Mouse (Mus musculus): ENCODE data around the gene Crybg2. TPM values are rescaled to one million over a fixed set of nuclear protein-coding genes. Genes with fewer than 3 reads are reported as not detected.

Gene Crybg2
- polyA plus RNA-seq, 1 experiment from 2014 or later, result 2.8 TPM

DNA sequence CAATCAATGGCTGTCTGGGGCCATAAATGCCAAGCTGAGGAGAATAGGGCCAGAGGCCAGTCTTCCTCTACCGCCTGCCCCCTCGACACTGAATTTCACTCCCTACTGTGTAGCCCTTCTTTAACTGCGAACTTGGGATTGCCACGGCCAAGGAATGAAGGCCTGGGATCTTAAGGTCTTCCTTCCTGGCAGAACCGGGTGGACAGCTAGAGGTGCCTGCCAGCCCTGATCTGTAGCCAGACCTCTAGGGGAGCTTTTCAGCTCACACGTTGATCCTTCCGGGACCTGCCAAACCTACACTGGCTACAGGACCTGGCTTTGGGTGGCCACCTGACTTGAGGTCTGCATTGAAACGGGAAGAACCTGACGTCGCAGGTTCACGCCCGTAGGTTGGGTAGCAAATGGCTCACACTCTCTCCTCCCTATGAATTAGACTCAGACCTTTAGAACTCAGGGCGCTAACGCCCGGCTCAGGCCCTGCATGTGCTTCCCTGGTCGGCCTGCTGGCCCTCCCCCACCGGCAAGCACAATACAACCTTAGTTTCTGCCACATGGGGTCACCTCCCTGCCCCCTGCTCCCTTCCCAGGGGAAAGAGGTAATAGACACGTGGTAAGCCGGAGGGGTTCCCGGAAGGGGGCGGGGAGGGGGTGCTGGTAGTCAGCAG, 43.3 kb upstream of the Crybg2 start:
- Histone ChIP-seq H3K4me3 (ENCODE audit: low read depth, low read length) (no peak overlapping the region), H3K4me1 (ENCODE audit: insufficient read depth, low read depth, low read length) (no peaks in the 10 kb centered on the region), H3K36me3 (ENCODE audit: insufficient read depth, low read length) (no peaks in the 10 kb centered on the region), H3K4me2 (replicated peaks; ENCODE audit: low read depth, low read length) (no peak overlapping the region), H3K27ac (ENCODE audit: low read length) (no peak overlapping the region), H3K9me3 (ENCODE audit: low read length) (no peaks in the 10 kb centered on the region), H3K9ac (replicated peaks; ENCODE audit: low read depth) (no peak overlapping the region), H3K27me3 (replicated peaks; ENCODE audit: insufficient read depth, low read length) (peaks cover 28% of the 10 kb centered on the region)
- TF ChIP-seq CTCF (IDR thresholded peaks at IDR 0.05) (no peak), EP300 (IDR thresholded peaks at IDR 0.05) (no peak)
- no peak for ATAC-seq
- DNase-seq (ENCODE audit: low spot score), result no peak
- WGBS, result 3% methylated on average over 21 of the region's 21 CpGs

DNA sequence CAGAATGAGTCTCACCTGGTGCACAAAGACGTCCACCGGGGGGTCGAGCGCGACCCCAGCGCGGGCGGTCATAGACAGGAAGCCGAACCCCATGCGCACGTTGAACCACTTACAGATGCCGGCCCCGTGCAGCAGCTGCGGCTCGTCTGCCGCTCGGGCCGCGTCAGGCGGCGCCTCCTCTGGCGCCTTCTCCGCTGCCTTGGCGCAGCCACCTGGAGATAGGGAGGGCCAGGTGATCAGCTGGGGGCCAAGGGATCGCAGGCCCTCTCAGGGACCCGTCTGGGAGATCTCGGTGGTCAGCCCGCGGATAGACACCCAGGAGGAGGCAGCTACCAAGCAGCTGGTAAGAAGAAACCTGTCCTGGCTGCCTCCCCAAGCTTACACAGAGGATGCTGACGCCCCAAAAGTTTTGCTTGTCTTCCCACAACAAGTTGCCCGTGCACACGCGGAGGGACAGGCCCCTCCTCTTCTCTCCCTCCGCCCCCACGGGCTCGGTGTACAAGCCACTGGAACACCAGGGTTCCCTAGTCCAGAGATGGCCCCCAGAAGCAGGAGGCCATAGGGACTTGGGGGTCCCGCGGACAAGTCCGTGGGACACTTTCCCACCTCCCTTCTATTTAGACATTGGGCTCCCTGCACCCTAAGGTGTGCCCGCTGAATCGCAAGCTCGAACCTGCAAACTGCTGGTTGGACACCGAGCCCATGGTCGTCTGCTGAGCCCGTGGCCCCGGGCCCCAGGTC, 42.4 kb upstream of the Crybg2 start:
- DNase-seq (ENCODE audit: low spot score) (no peak), ATAC-seq (no peak)
- Histone ChIP-seq H3K36me3 (ENCODE audit: insufficient read depth, low read length) (no peaks in the 10 kb centered on the region), H3K4me3 (ENCODE audit: low read depth, low read length) (no peak overlapping the region), H3K9ac (replicated peaks; ENCODE audit: low read depth) (no peak overlapping the region), H3K27me3 (replicated peaks; ENCODE audit: insufficient read depth, low read length) (peaks cover 28% of the 10 kb centered on the region), H3K9me3 (ENCODE audit: low read length) (no peaks in the 10 kb centered on the region), H3K4me1 (ENCODE audit: insufficient read depth, low read depth, low read length) (no peaks in the 10 kb centered on the region), H3K4me2 (replicated peaks; ENCODE audit: low read depth, low read length) (no peak overlapping the region), H3K27ac (ENCODE audit: low read length) (no peak overlapping the region)
- WGBS, result 2% methylated on average over 46 of the region's 46 CpGs
- TF ChIP-seq EP300 (IDR thresholded peaks at IDR 0.05) (no peak), CTCF (IDR thresholded peaks at IDR 0.05) (no peak)

DNA sequence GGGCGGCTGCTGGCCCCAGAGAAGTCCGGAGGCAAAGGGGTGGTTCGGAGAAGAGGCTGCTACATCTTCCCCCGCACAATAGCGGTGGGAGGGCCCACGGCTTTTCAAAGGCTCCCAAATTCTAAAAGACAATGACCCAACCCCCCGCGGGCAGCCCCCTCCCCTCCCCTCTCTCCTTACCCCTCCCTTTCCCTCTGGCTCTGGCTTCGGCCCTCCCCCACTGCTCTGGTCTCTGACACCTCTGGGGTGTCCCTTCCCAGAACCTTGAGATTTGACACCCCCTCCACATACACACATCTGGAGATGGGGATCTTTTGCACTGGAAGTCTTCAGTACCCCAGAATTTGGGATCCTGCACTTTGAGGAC, 41.9 kb upstream of the Crybg2 start, which contains the start of gene Lin28a:
TSS of gene Lin28a (minus strand) at position 63 of the 367 bp plus-strand sequence.
- Histone ChIP-seq H3K4me1 (ENCODE audit: insufficient read depth, low read depth, low read length) (no peaks in the 10 kb centered on the region), H3K9me3 (ENCODE audit: low read length) (no peaks in the 10 kb centered on the region), H3K36me3 (ENCODE audit: insufficient read depth, low read length) (no peaks in the 10 kb centered on the region), H3K9ac (replicated peaks; ENCODE audit: low read depth) (no peak within 1 kb of the TSS), H3K4me3 (ENCODE audit: low read depth, low read length) (no peak within 1 kb of the TSS), H3K4me2 (replicated peaks; ENCODE audit: low read depth, low read length) (no peak within 1 kb of the TSS), H3K27me3 (replicated peaks; ENCODE audit: insufficient read depth, low read length) (peaks cover 28% of the 10 kb centered on the region), H3K27ac (ENCODE audit: low read length) (no peak within 1 kb of the TSS)
- DNase-seq (ENCODE audit: low spot score), result no peak
- no peak for ATAC-seq
- WGBS, result 3% methylated on average over 8 of the region's 9 CpGs
- no peak for TF ChIP-seq CTCF (IDR thresholded peaks at IDR 0.05)
- TF ChIP-seq EP300 (IDR thresholded peaks at IDR 0.05), result no peak

DNA sequence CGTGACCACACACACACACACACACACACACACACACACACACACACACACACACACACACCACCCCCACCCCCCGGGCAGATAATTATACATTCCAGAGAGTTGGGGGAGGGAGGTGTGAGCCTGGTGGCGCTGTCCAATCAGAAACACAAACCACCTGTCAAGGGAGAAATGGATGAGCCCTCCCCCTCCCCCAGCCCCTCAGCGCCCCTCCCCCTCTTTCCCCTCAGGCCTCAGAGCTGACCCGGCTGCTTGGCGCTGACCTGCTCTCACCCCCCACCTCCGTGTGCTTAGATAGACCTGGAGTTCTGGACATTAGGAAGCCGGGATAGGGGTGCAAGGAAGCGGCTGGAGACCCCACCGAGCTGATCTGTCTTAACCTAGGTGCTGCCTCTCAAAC, 41.4 kb upstream of the Crybg2 start:
- TF ChIP-seq CTCF (IDR thresholded peaks at IDR 0.05) (no peak), EP300 (IDR thresholded peaks at IDR 0.05) (no peak)
- H3K27me3 ChIP-seq (replicated peaks; ENCODE audit: insufficient read depth, low read length), result peaks cover 28% of the 10 kb centered on the region
- H3K4me3 ChIP-seq (ENCODE audit: low read depth, low read length), result no peak overlapping the region
- no peaks in the 10 kb centered on the region for H3K4me1 ChIP-seq (ENCODE audit: insufficient read depth, low read depth, low read length)
- H3K27ac ChIP-seq (ENCODE audit: low read length), result no peak overlapping the region
- ATAC-seq (no peak), DNase-seq (ENCODE audit: low spot score) (no peak)
- H3K9me3 ChIP-seq (ENCODE audit: low read length), result no peaks in the 10 kb centered on the region
- no peaks in the 10 kb centered on the region for H3K36me3 ChIP-seq (ENCODE audit: insufficient read depth, low read length)
- no peak overlapping the region for H3K9ac ChIP-seq (replicated peaks; ENCODE audit: low read depth)
- WGBS, result 0% methylated on average over 4 of the region's 10 CpGs
- H3K4me2 ChIP-seq (replicated peaks; ENCODE audit: low read depth, low read length), result no peak overlapping the region

DNA sequence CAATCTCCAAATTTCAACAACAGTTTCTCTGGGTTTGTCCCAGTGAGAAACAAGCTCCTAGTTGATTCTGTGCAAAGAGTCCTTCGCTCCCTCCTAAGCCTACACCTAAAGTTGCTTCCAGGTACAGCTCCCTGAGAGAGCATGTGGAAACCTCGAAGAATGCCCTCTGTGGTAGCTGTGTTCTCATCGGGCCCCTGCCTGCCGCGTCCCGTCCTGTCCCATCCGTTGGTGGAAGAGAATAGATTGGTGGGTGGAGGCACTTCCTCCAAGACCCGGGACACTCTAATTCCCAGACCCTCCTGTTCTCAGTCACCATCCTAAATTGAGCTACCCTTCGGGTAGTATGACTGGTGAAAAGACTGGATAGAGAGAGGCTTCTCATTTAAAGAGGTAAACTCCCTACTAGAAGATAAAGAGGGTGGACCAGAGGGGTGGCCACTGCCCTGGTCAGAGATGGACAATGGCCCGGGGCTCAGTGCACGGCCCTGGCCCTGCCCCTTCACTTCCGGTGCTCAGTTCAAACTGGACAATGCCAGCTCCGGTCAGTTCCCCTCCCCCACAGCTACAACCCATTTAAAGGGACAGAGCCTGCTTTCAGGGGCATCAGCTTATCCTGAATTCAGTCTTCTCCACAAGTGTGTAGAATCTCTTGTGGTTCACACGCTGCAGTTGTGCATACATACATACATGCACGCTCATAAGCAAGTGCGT, 40.8 kb upstream of the Crybg2 start:
- no peak for DNase-seq (ENCODE audit: low spot score)
- 3% methylated on average over 16 of the region's 16 CpGs for WGBS
- Histone ChIP-seq H3K27ac (ENCODE audit: low read length) (no peak overlapping the region), H3K9ac (replicated peaks; ENCODE audit: low read depth) (no peak overlapping the region), H3K4me1 (ENCODE audit: insufficient read depth, low read depth, low read length) (no peaks in the 10 kb centered on the region), H3K4me3 (ENCODE audit: low read depth, low read length) (no peak overlapping the region), H3K27me3 (replicated peaks; ENCODE audit: insufficient read depth, low read length) (peaks cover 28% of the 10 kb centered on the region), H3K4me2 (replicated peaks; ENCODE audit: low read depth, low read length) (no peak overlapping the region), H3K9me3 (ENCODE audit: low read length) (no peaks in the 10 kb centered on the region), H3K36me3 (ENCODE audit: insufficient read depth, low read length) (no peaks in the 10 kb centered on the region)
- no peak for ATAC-seq
- TF ChIP-seq CTCF (IDR thresholded peaks at IDR 0.05), result no peak
- TF ChIP-seq EP300 (IDR thresholded peaks at IDR 0.05), result no peak

DNA sequence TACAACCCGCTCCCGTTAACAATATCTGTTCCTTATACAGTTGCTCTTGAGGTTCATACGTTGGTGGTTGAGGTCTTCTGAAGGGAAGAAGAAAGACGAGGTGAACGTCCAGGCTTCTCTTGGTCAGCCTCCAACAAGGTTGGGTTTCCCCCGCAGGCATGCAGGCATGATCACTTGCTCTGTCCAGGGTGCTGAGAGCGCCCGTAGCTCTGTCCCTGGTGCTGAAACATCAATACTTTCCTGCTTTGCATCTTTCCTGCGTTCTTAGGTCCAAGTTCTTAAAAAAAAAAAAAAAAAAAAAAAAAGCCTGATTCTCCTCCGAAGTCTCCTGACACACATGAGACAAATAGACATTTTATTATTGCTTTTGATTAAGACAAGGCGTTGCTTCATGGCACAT, 40.0 kb upstream of the Crybg2 start:
- WGBS, result 1% methylated on average over 11 of the region's 11 CpGs

More for the DNA sequence above, 40.0 kb upstream of the Crybg2 start:
- H3K4me2 ChIP-seq (replicated peaks; ENCODE audit: low read depth, low read length), result no peak overlapping the region
- no peaks in the 10 kb centered on the region for H3K4me1 ChIP-seq (ENCODE audit: insufficient read depth, low read depth, low read length)
- H3K9me3 ChIP-seq (ENCODE audit: low read length), result no peaks in the 10 kb centered on the region
- H3K9ac ChIP-seq (replicated peaks; ENCODE audit: low read depth), result no peak overlapping the region
- H3K27me3 ChIP-seq (replicated peaks; ENCODE audit: insufficient read depth, low read length), result peaks cover 28% of the 10 kb centered on the region
- H3K4me3 ChIP-seq (ENCODE audit: low read depth, low read length), result no peak overlapping the region
- TF ChIP-seq EP300 (IDR thresholded peaks at IDR 0.05) (no peak), CTCF (IDR thresholded peaks at IDR 0.05) (no peak)
- ATAC-seq, result no peak
- peak; percentile 79 for DNase-seq (ENCODE audit: low spot score)
- H3K36me3 ChIP-seq (ENCODE audit: insufficient read depth, low read length), result no peaks in the 10 kb centered on the region
- H3K27ac ChIP-seq (ENCODE audit: low read length), result no peak overlapping the region

Measured in lung, postnatal 0 days (tissue).